ENCODE assay signal across 23 mouse cellular contexts in genomic region chr14:54993636-54994035, GRCm38 (mm10). TPM values are rescaled to one million over a fixed set of nuclear protein-coding genes. Genes with fewer than 3 reads are reported as not detected.
DNase-seq lines count a peak whose midpoint lies in the region; ATAC-seq and TF ChIP-seq lines count a peak whose summit lies in the region.
"Had no signal": no experiment of that assay in that cellular context is flagged by ENCODE, and none has a peak within 500 bp of the region (broad histone marks: within the 10 kb centered on the region; RNA-seq: fewer than 3 reads in every experiment).

No protein-coding gene starts in this region.

- peaks cover 25% of the 10 kb centered on the region for H3K4me1 ChIP-seq in forebrain, postnatal 0 days (ENCODE audit: insufficient read depth)
- H3K4me1 ChIP-seq in forebrain, embryonic 15.5 days = peaks cover 27% of the 10 kb centered on the region
- H3K4me1 ChIP-seq in heart, embryonic 16.5 days (ENCODE audit: control insufficient read depth, insufficient read depth, low read length) = peaks cover 23% of the 10 kb centered on the region

- no peak overlapping the region for H3K4me2 ChIP-seq in forebrain, postnatal 0 days (ENCODE audit: low read depth)
- no peak overlapping the region for H3K4me2 ChIP-seq in forebrain, embryonic 15.5 days (replicated peaks)
- H3K4me2 ChIP-seq in heart, embryonic 16.5 days (ENCODE audit: low read depth, low read length) = peak overlapping the region; percentile 67
- H3K4me2 ChIP-seq: hindbrain, embryonic 15.5 days; neural tube, embryonic 12.5 days had no signal

- H3K36me3 ChIP-seq in forebrain, postnatal 0 days (ENCODE audit: insufficient read depth) = no peaks in the 10 kb centered on the region
- H3K36me3 ChIP-seq in forebrain, embryonic 15.5 days = no peaks in the 10 kb centered on the region
- H3K36me3 ChIP-seq in heart, embryonic 16.5 days (ENCODE audit: control insufficient read depth, insufficient read depth) = peaks cover 6% of the 10 kb centered on the region; the same call in 1 of the 2 replicates
- H3K36me3 ChIP-seq: hindbrain, embryonic 15.5 days; neural tube, embryonic 12.5 days had no signal

- peak overlapping the region; percentile 24; the same call in 1 of the 2 replicates for H3K27ac ChIP-seq in forebrain, postnatal 0 days (ENCODE audit: low read depth, low read length)
- no peak overlapping the region for H3K27ac ChIP-seq in forebrain, embryonic 15.5 days (replicated peaks)
- H3K27ac ChIP-seq in heart, embryonic 16.5 days (ENCODE audit: low read length) = peak overlapping the region; percentile 98
- H3K27ac ChIP-seq: macrophage; neural tube, embryonic 12.5 days had no signal

- no peak overlapping the region for H3K9ac ChIP-seq in forebrain, postnatal 0 days
- H3K9ac ChIP-seq in forebrain, embryonic 15.5 days (replicated peaks) = no peak overlapping the region
- H3K9ac ChIP-seq in heart, embryonic 16.5 days (ENCODE audit: low read length) = peak overlapping the region; percentile 93
- H3K9ac ChIP-seq: hindbrain, embryonic 15.5 days; neural tube, embryonic 12.5 days had no signal

- no peak for TF ChIP-seq CTCF in forebrain, postnatal 0 days (IDR thresholded peaks at IDR 0.05; ENCODE audit: low read depth)

- H3K27me3 ChIP-seq in forebrain, postnatal 0 days (ENCODE audit: insufficient read depth, low read length) = no peaks in the 10 kb centered on the region
- no peaks in the 10 kb centered on the region for H3K27me3 ChIP-seq in forebrain, embryonic 15.5 days
- no peaks in the 10 kb centered on the region for H3K27me3 ChIP-seq in heart, embryonic 16.5 days (ENCODE audit: control insufficient read depth, insufficient read depth, low read length)
- H3K27me3 ChIP-seq: hindbrain, embryonic 15.5 days; neural tube, embryonic 12.5 days had no signal

- DNase-seq in forebrain, postnatal 0 days = no peak
- peak; percentile 42 to 65 for DNase-seq in lung, adult 18-20 months
- no peak for DNase-seq in lung, postnatal 10 days
- DNase-seq in lung, postnatal 4 days = peak; percentile 17 to 47
- DNase-seq in thymus, postnatal 14 days = no peak
- DNase-seq: adrenal gland, postnatal 36 days; cerebellum, postnatal 10 days; kidney, adult 2 months; kidney, postnatal 4 days; liver; right cerebral cortex, postnatal 25 days had no signal

- H3K4me3 ChIP-seq in forebrain, postnatal 0 days (ENCODE audit: low read depth, low read length) = no peak overlapping the region
- H3K4me3 ChIP-seq in forebrain, embryonic 15.5 days = no peak overlapping the region
- peak overlapping the region; percentile 63 for H3K4me3 ChIP-seq in heart, embryonic 16.5 days (ENCODE audit: low read length)
- H3K4me3 ChIP-seq: erythroblast, embryonic 14.5 days; hindbrain, embryonic 15.5 days; neural tube, embryonic 12.5 days had no signal

- no peaks in the 10 kb centered on the region for H3K9me3 ChIP-seq in forebrain, postnatal 0 days (ENCODE audit: low read length)
- H3K9me3 ChIP-seq in forebrain, embryonic 15.5 days = no peaks in the 10 kb centered on the region
- H3K9me3 ChIP-seq in heart, embryonic 16.5 days (replicated peaks; ENCODE audit: control insufficient read depth, low read length) = no peaks in the 10 kb centered on the region
- H3K9me3 ChIP-seq: hindbrain, embryonic 15.5 days; neural tube, embryonic 12.5 days had no signal

- 63% methylated on average over 10 of the region's 10 CpGs for WGBS in forebrain, postnatal 0 days
- 67% methylated on average over 10 of the region's 10 CpGs for WGBS in forebrain, embryonic 15.5 days
- 31% methylated on average over 10 of the region's 10 CpGs for WGBS in heart, embryonic 16.5 days

- no peak for ATAC-seq in forebrain, postnatal 0 days
- ATAC-seq in forebrain, embryonic 15.5 days (replicated peaks) = no peak
- ATAC-seq in heart, embryonic 16.5 days (replicated peaks; ENCODE audit: extremely low read depth, insufficient read depth, low FRiP score) = no peak
- no peak for ATAC-seq in activated CD4-positive, CD25-positive, alpha-beta regulatory T cell, adult 4 months
- ATAC-seq: midbrain, embryonic 16.5 days had no signal

RNA-seq across cellular contexts. Expression of gene Myh7, which starts 0.8 kb away (rescaled TPM):
- total RNA-seq in forebrain, postnatal 0 days (2014; rRNA removed) = 8.5 and 9.3 TPM in 2 replicates
- polyA plus RNA-seq in forebrain, postnatal 0 days (2015; fragmentation: Nextera tagmentation; extraction: Ambion mirVana) = 8.8 and 9.6 TPM in 2 replicates
- polyA plus RNA-seq in forebrain, embryonic 15.5 days (2015; fragmentation: Nextera tagmentation; extraction: Ambion mirVana) = 6.5 and 6.7 TPM in 2 replicates
- polyA plus RNA-seq in heart, embryonic 16.5 days (2015; fragmentation: Nextera tagmentation; extraction: Ambion mirVana) = 6,075 and 6,619 TPM in 2 replicates
- polyA plus RNA-seq in activated CD4-positive, CD25-positive, alpha-beta regulatory T cell, adult 4 months (2017; shearing (Covaris generic)) = not detected
- polyA plus RNA-seq: erythroblast, embryonic 14.5 days; macrophage had no signal

RNA-seq across cellular contexts. Expression of gene Gm17428, which starts 16.9 kb away (rescaled TPM):
- total RNA-seq in forebrain, postnatal 0 days (2014; rRNA removed) = not detected in 2 replicates
- not detected in 2 replicates for polyA plus RNA-seq in forebrain, postnatal 0 days (2015; fragmentation: Nextera tagmentation; extraction: Ambion mirVana)
- polyA plus RNA-seq in forebrain, embryonic 15.5 days (2015; fragmentation: Nextera tagmentation; extraction: Ambion mirVana) = not detected in 2 replicates
- not detected in 2 replicates for polyA plus RNA-seq in heart, embryonic 16.5 days (2015; fragmentation: Nextera tagmentation; extraction: Ambion mirVana)
- polyA plus RNA-seq in activated CD4-positive, CD25-positive, alpha-beta regulatory T cell, adult 4 months (2017; shearing (Covaris generic)) = not detected
- total RNA-seq: adrenal gland, postnatal 36 days; gastrocnemius, postnatal 4 days; layer of hippocampus, postnatal 25 days; left cerebral cortex, postnatal 25 days had no signal
- polyA plus RNA-seq: erythroblast, embryonic 14.5 days; hindbrain, embryonic 15.5 days; kidney, adult 2 months; macrophage; midbrain, embryonic 16.5 days; neural tube, embryonic 12.5 days; thymus, postnatal 0 days had no signal

RNA-seq across cellular contexts. Expression of gene Ngdn, which starts 21.6 kb away (rescaled TPM):
- 24.2 and 36.8 TPM in 2 replicates for total RNA-seq in forebrain, postnatal 0 days (2014; rRNA removed)
- 47.9 and 51.3 TPM in 2 replicates for polyA plus RNA-seq in forebrain, postnatal 0 days (2015; fragmentation: Nextera tagmentation; extraction: Ambion mirVana)
- 67.1 and 70.8 TPM in 2 replicates for polyA plus RNA-seq in forebrain, embryonic 15.5 days (2015; fragmentation: Nextera tagmentation; extraction: Ambion mirVana)
- 63.3 and 68.1 TPM in 2 replicates for polyA plus RNA-seq in heart, embryonic 16.5 days (2015; fragmentation: Nextera tagmentation; extraction: Ambion mirVana)
- polyA plus RNA-seq in activated CD4-positive, CD25-positive, alpha-beta regulatory T cell, adult 4 months (2017; shearing (Covaris generic)) = 100 to 1,000 TPM; 158 to 174 TPM

RNA-seq across cellular contexts. Expression of gene Myh6, which starts 26.9 kb away (rescaled TPM):
- total RNA-seq in forebrain, postnatal 0 days (2014; rRNA removed) = 0.23 and 5.8 TPM in 2 replicates
- polyA plus RNA-seq in forebrain, postnatal 0 days (2015; fragmentation: Nextera tagmentation; extraction: Ambion mirVana) = 2.3 and 2.5 TPM in 2 replicates
- 1.0 and 1.3 TPM in 2 replicates for polyA plus RNA-seq in forebrain, embryonic 15.5 days (2015; fragmentation: Nextera tagmentation; extraction: Ambion mirVana)
- 2,302 and 2,585 TPM in 2 replicates for polyA plus RNA-seq in heart, embryonic 16.5 days (2015; fragmentation: Nextera tagmentation; extraction: Ambion mirVana)
- not detected for polyA plus RNA-seq in activated CD4-positive, CD25-positive, alpha-beta regulatory T cell, adult 4 months (2017; shearing (Covaris generic))
- total RNA-seq: adrenal gland, postnatal 36 days had no signal
- polyA plus RNA-seq: erythroblast, embryonic 14.5 days; macrophage had no signal

RNA-seq across cellular contexts. Expression of gene Cmtm5, which starts 57.6 kb away (rescaled TPM):
- 17.9 and 19.9 TPM in 2 replicates for total RNA-seq in forebrain, postnatal 0 days (2014; rRNA removed)
- 17.7 and 22.7 TPM in 2 replicates for polyA plus RNA-seq in forebrain, postnatal 0 days (2015; fragmentation: Nextera tagmentation; extraction: Ambion mirVana)
- polyA plus RNA-seq in forebrain, embryonic 15.5 days (2015; fragmentation: Nextera tagmentation; extraction: Ambion mirVana) = 3.8 and 5.5 TPM in 2 replicates
- 0.86 and 1.3 TPM in 2 replicates for polyA plus RNA-seq in heart, embryonic 16.5 days (2015; fragmentation: Nextera tagmentation; extraction: Ambion mirVana)
- under 1 TPM in 1 of 2 experiments, not detected in 1; 0.50 TPM for polyA plus RNA-seq in activated CD4-positive, CD25-positive, alpha-beta regulatory T cell, adult 4 months (2017; shearing (Covaris generic))
- polyA plus RNA-seq: erythroblast, embryonic 14.5 days; macrophage had no signal

Comparison
In these comparisons a context has a peak if more than half of its experiments do, and no peak if none do; other contexts are left out.
1. DNase-seq: peak in lung, adult 18-20 months (2 of 2) and lung, postnatal 4 days (2 of 2); none in forebrain, postnatal 0 days (single experiment), lung, postnatal 10 days (single experiment) and thymus, postnatal 14 days (single experiment).
2. RNA of gene Myh7, which starts 0.8 kb away (polyA plus RNA-seq): 6,075 to 6,619 TPM in heart, embryonic 16.5 days; 8.8 to 9.6 TPM in forebrain, postnatal 0 days, 6.5 to 6.7 TPM in forebrain, embryonic 15.5 days and not detected in activated CD4-positive, CD25-positive, alpha-beta regulatory T cell, adult 4 months; every median in the first group is over 100 times any median in the second.